Mouse (Mus musculus) liver, embryonic 16.5 days (tissue): Measurements from ENCODE around the gene Ribc2. TPM values are rescaled to one million over a fixed set of nuclear protein-coding genes. Genes with fewer than 3 reads are reported as not detected.
A peak's percentile ranks its signal among the peaks of the same experiment; 100 is the strongest.

Experiments used
- ATAC-seq: fragments of 200-750 bp; cut with Nextera tagmentation; 2 replicates; pipeline ENCODE4 v1.8.0; 2017; ENCODE audit warnings: low read depth, mild to moderate bottlenecking, moderate number of reproducible peaks, moderate library complexity
- H3K27ac ChIP-seq: fragments of 300-500 bp; sonication (generic); 2 replicates; pipeline ENCODE4 v1.5.1; 2014; ENCODE audit warnings: mild to moderate bottlenecking, low read length
- H3K27me3 ChIP-seq: fragments of 300-500 bp; sonication (generic); 2 replicates; pipeline ENCODE4 v1.6.1; 2014; ENCODE audit warnings: low read depth, low read length, mixed read lengths; ENCODE audit not compliant: control insufficient read depth, insufficient read depth
- H3K36me3 ChIP-seq: fragments of 300-500 bp; sonication (generic); 2 replicates; pipeline ENCODE4 v1.6.1; 2014; ENCODE audit warnings: mild to moderate bottlenecking; ENCODE audit not compliant: control insufficient read depth, insufficient read depth
- H3K4me1 ChIP-seq: fragments of 300-500 bp; sonication (generic); 2 replicates; pipeline ENCODE4 v1.6.1; 2014; ENCODE audit warnings: low read depth, low read length, mixed read lengths; ENCODE audit not compliant: control insufficient read depth
- H3K4me2 ChIP-seq: fragments of 300-500 bp; sonication (generic); 2 replicates; pipeline ENCODE4 v1.6.1; 2014; ENCODE audit warnings: low read depth, low read length, mixed read lengths
- H3K4me3 ChIP-seq: fragments of 300-500 bp; sonication (generic); 2 replicates; pipeline ENCODE4 v1.5.1; 2014; ENCODE audit warnings: low read depth, mild to moderate bottlenecking, low read length
- H3K9ac ChIP-seq: fragments of 300-500 bp; sonication (generic); 2 replicates; pipeline ENCODE4 v1.6.1; 2014; ENCODE audit warnings: low read depth, low read length
- H3K9me3 ChIP-seq: fragments of 300-500 bp; sonication (generic); replicated peaks from 2 replicates; pipeline ENCODE4 v1.6.1; 2016; ENCODE audit warnings: low read length; ENCODE audit not compliant: control insufficient read depth
- WGBS: fragments of 180-500 bp; shearing (Covaris S2); extraction: QIAGEN DNeasy Blood & Tissue Kit; methylation state at CpG from one replicate; pipeline ENCODE4 v1.1.7; 2014; ENCODE audit not compliant: insufficient replicate concordance; 5-methylcytosine and 5-hydroxymethylcytosine counted together
- polyA plus RNA-seq: library from polyadenylated mRNA; unstranded; fragments of >200 nt; fragmentation: Nextera tagmentation; extraction: Ambion mirVana; gene quantifications from 2 replicates; pipeline ENCODE4 v1.2.1, GENCODE M21; 2015

Gene Ribc2
- polyA plus RNA-seq, 1 experiment from 2014 or later: not detected

DNA sequence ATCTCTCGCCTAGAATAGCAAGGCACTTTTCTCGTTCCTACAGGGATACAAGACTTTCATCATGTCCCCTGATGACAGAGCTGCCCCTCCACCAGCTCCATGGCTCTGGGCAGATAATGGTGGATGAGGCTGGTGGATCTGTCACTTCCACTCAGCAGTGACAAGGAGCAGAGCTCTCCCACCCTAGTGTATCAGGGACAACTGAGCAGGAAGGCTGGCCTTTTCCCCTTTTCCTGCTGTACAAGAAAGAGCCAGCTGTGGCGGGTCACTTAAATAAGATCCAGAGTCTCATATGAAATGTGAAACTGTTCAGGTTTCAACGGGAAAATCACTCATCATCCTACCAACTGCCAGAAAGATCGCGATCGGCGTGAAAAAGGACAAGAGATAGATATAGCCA is 41.5 kb downstream of the Ribc2 start:
- Histone ChIP-seq H3K9me3 (no peaks in the 10 kb centered on the region), H3K36me3 (no peaks in the 10 kb centered on the region), H3K27me3 (no peaks in the 10 kb centered on the region), H3K9ac (no peak overlapping the region), H3K4me2 (no peak overlapping the region), H3K27ac (no peak overlapping the region), H3K4me1 (no peaks in the 10 kb centered on the region), H3K4me3 (no peak overlapping the region)
- WGBS: 66% methylated on average over 8 of the region's 8 CpGs
- no peak for ATAC-seq

DNA sequence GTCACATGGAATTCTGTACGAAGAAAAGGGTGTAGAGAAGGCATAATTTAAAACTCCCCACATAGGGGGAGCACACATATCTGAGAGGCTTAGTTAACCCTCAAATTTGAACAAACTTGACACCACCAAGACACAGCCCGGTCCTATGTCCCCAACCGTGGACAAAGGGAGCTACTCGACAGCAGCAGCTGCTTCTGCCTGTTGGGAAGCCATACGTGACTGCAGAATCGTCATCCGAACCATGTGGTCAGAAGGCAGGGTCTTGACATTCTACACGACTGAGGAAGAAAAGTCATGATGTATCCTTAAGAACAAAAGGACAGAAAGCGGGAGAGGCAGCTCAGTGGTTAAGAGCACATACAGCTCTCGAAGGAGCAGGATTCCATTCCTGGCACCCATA is 42.2 kb downstream of the Ribc2 start:
- WGBS: 70% methylated on average over 10 of the region's 10 CpGs
- Histone ChIP-seq H3K36me3 (no peaks in the 10 kb centered on the region), H3K9me3 (no peaks in the 10 kb centered on the region), H3K9ac (no peak overlapping the region), H3K27me3 (no peaks in the 10 kb centered on the region), H3K4me1 (no peaks in the 10 kb centered on the region), H3K4me2 (no peak overlapping the region), H3K27ac (no peak overlapping the region), H3K4me3 (no peak overlapping the region)
- no peak for ATAC-seq

DNA sequence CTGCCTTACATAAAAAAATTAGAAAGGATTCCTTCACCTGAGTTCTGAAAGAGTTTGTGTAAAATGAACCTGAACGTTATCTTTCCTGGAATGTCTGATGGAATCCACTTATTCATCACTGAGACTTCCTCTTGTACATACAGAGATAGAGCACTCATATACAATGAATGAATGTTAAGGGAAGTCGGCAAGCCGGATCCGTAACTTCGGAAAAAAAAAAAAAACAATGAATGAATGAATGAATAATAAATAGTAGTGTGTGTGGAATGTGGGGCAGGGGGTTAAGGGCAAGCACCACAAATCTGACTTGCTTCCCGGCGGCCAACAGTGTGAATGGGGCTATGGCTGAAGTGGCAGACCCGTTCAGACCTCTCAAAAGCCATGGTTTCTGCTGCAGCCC is 45.7 kb downstream of the Ribc2 start:
- peak; percentile 45; the same call in 1 of the 2 replicates for ATAC-seq
- 65% methylated on average over 8 of the region's 8 CpGs for WGBS
- Histone ChIP-seq H3K36me3 (no peaks in the 10 kb centered on the region), H3K4me1 (no peaks in the 10 kb centered on the region), H3K4me2 (no peak overlapping the region), H3K9ac (no peak overlapping the region), H3K27ac (no peak overlapping the region), H3K4me3 (no peak overlapping the region), H3K9me3 (no peaks in the 10 kb centered on the region), H3K27me3 (no peaks in the 10 kb centered on the region)

DNA sequence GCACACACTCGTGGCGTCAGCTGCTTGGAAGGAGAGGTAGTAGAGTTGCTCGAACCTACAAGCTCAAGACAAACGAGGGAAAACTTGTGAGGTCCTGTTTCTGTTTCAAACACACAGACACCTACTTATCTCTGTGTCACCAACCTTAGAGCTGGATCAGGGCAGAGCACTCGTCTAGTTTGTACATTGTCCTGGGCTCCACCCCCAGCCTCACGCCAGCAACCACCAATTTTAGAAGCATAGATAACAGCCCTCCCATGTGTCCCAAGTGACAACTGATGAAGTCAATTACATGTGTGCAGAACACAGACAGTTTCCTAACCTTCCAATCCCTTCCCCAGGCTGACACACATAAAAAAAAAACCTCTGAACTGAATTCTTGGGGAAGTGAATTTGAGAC is 46.3 kb downstream of the Ribc2 start:
- Histone ChIP-seq H3K9ac (no peak overlapping the region), H3K4me1 (no peaks in the 10 kb centered on the region), H3K9me3 (no peaks in the 10 kb centered on the region), H3K27me3 (no peaks in the 10 kb centered on the region), H3K27ac (no peak overlapping the region), H3K4me3 (no peak overlapping the region), H3K36me3 (no peaks in the 10 kb centered on the region), H3K4me2 (no peak overlapping the region)
- WGBS: 38% methylated on average over 6 of the region's 6 CpGs
- ATAC-seq: no peak

DNA sequence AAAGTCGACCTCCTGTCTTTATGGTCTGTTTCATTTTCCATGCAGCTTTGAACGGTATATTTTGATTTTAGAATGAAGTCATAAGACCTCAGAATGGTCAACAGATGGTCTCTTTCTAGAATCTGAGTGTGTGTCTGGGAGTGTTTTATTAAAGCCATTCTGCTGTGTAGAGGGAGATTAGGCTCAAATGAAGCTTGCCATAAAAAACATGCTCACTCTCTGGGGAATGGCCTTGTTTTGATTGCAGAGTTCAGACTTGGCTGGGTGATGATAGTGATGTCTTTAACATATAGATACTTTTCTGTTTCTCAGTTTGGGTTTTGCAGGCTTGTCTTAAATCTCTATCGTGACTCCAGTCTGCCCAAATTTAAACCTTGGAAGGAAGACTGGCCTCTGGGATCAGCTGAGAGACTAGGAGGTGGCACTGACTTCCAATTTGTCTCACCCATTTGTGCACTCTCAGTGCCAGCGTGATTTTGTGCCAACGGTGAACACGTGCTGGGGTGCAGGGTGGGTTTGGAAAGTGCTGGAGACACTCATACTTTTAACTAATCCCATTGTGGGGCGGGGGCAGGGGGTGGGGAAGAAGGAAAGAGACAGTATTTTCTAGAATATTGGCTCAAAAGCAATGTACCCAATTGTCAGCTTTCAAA is 47.8 kb downstream of the Ribc2 start:
- WGBS: 58% methylated on average over 7 of the region's 7 CpGs
- no peaks in the 10 kb centered on the region for H3K36me3 ChIP-seq
- no peak overlapping the region for H3K4me3 ChIP-seq
- ATAC-seq: no peak
- no peaks in the 10 kb centered on the region for H3K4me1 ChIP-seq
- H3K4me2 ChIP-seq: no peak overlapping the region
- no peak overlapping the region for H3K27ac ChIP-seq
- H3K9ac ChIP-seq: no peak overlapping the region
- no peaks in the 10 kb centered on the region for H3K27me3 ChIP-seq
- no peaks in the 10 kb centered on the region for H3K9me3 ChIP-seq

DNA sequence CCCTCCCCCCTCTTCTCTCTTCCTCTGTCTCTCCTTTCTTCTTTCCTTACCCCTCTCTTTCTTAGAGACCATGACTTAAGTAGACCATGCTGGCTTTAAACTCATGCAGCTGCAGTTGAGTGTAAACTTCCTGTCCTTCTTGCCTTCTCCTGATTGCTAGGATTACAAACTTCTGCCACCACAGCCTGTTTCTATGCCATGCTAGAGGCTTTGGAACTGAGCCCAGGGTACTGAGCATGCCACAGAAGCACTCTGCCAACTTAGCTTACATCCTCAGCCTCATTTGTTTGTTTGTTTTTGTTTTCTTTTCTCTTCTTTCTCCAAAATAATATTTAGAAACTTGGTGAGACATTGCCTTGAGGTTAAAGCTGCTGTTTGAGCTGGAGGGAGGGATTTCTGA is 48.5 kb downstream of the Ribc2 start:
- Histone ChIP-seq H3K27me3 (no peaks in the 10 kb centered on the region), H3K4me2 (no peak overlapping the region), H3K27ac (no peak overlapping the region), H3K36me3 (no peaks in the 10 kb centered on the region), H3K9ac (no peak overlapping the region), H3K4me3 (no peak overlapping the region), H3K4me1 (no peaks in the 10 kb centered on the region), H3K9me3 (no peaks in the 10 kb centered on the region)
- no peak for ATAC-seq

DNA sequence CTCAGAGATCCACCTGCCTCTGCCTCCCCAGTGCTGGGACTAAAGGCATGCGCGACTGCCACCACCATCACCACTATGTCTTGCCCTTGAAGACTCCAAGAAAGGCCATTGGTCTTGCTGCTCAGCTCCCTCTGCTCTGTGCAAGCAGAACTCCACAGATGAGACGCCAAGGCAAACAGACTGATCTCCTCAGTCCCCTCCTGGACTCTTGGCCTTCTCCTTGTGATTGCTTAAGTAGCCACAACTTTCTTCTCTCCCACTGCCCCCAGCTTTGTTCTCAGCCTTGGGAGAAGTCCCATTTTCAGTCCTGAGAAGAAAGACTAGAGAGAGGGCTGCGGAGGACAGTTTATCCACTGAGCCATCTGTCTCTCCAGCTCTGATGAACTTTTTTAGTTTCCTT is 50.2 kb downstream of the Ribc2 start:
- no peak overlapping the region for H3K27ac ChIP-seq
- no peaks in the 10 kb centered on the region for H3K9me3 ChIP-seq
- no peaks in the 10 kb centered on the region for H3K4me1 ChIP-seq
- no peak for ATAC-seq
- H3K4me3 ChIP-seq: no peak overlapping the region
- whole genome bisulfite sequencing: 64% methylated on average over 4 of the region's 4 CpGs
- no peak overlapping the region for H3K4me2 ChIP-seq
- no peaks in the 10 kb centered on the region for H3K27me3 ChIP-seq
- no peaks in the 10 kb centered on the region for H3K36me3 ChIP-seq
- no peak overlapping the region for H3K9ac ChIP-seq

DNA sequence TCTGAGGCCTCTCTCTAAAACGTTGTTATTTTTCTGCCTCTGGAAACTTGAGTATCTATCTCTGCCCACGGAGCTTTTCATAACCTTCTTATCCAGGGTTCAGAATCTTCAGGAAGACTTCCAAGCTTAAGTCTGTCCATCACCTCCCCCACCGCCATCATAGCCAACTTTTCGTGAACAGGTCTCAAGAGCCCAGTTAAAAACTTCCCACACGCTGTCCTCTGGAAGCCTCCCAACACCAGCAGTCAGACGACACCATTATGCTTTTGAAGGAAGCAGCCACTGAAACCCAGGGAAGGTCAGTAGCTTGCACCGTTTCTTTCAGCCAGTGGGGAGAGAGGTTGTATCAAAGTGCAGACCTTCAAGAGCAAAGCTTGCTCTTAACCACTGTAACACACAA is 55.0 kb downstream of the Ribc2 start:
- Histone ChIP-seq H3K4me2 (no peak overlapping the region), H3K27me3 (no peaks in the 10 kb centered on the region), H3K27ac (no peak overlapping the region), H3K4me1 (no peaks in the 10 kb centered on the region), H3K36me3 (no peaks in the 10 kb centered on the region), H3K9me3 (no peaks in the 10 kb centered on the region), H3K4me3 (no peak overlapping the region), H3K9ac (no peak overlapping the region)
- 58% methylated on average over 7 of the region's 7 CpGs for WGBS
- ATAC-seq: no peak

DNA sequence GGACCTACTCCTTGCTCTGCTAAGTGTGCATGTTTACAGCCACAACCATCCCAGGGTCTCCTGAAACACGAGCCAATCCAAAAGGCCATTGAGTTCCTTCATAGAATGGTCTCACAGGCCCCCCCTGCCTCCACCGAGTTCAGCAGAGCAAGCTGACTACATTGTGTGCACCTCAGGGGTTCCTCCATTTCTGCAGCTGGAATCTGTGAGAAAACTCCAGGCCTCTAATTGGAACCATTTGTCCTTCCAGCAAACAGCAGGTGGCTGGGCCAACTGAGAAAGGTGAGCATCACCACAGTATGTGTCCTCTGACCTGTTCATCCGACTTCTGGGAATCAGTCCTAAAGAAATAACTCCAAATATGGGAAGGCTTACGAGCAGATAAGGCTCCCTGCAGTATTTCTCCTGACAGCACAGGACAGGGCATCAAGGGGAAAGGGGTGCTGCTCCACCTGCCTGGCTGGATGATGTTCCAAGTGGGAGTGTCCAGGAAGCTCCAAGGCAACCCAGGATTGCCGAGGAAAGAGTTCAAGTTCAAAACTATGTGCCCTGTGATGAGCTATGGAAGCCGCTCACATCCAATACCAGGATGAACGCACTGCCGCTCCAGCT is 56.4 kb downstream of the Ribc2 start:
- Histone ChIP-seq H3K4me2 (no peak overlapping the region), H3K36me3 (no peaks in the 10 kb centered on the region), H3K9me3 (no peaks in the 10 kb centered on the region), H3K4me1 (no peaks in the 10 kb centered on the region), H3K27me3 (no peaks in the 10 kb centered on the region), H3K27ac (no peak overlapping the region), H3K4me3 (no peak overlapping the region), H3K9ac (no peak overlapping the region)
- ATAC-seq: no peak
- WGBS: 42% methylated on average over 8 of the region's 8 CpGs
